Mouse (Mus musculus) brown adipose tissue, adult 24 weeks (tissue): Measurements from ENCODE around the gene Castor1. TPM values are rescaled to one million over a fixed set of nuclear protein-coding genes. Genes with fewer than 3 reads are reported as not detected.
"Not testable (repeated sequence)": the region's sequence is repeated elsewhere in the genome, so short reads cannot be mapped to it uniquely, and the experiment has no call there.

Source experiments
- H3K27ac ChIP-seq: fragments of 200-500 bp; replicated peaks from 2 replicates; pipeline ENCODE4 v1.5.1; 2012; ENCODE audit warnings: low read depth, mild to moderate bottlenecking, low read length
- H3K4me1 ChIP-seq: fragments of 200-500 bp; 2 replicates; pipeline ENCODE4 v1.6.1; 2012; ENCODE audit warnings: low read length, mixed read lengths; ENCODE audit not compliant: control insufficient read depth, insufficient read depth, insufficient read length
- H3K4me3 ChIP-seq: fragments of 200-500 bp; 2 replicates; pipeline ENCODE4 v1.5.1; 2012; ENCODE audit warnings: low read depth, mild to moderate bottlenecking, low read length, moderate library complexity; ENCODE audit not compliant: insufficient read depth
- polyA plus RNA-seq: library from polyadenylated mRNA; stranded (reverse); fragments of >200 nt; gene quantifications from 2 replicates; pipeline ENCODE4 v1.2.4, GENCODE M21; 2012; ENCODE audit not compliant: missing spikeins, insufficient read depth, insufficient read length

The Castor1 gene
- 2.4 and 3.4 TPM in 2 replicates for polyA plus RNA-seq

GRCm38 (mm10) chr11:4217914-4218629, at the start of gene Castor1:
Gene Castor1, plus strand, starts transcription at chr11:4218225.
- Histone ChIP-seq H3K27ac (peak within 1 kb of the TSS; percentile 99), H3K4me3 (peak within 1 kb of the TSS; percentile 65)

GRCm38 (mm10) chr11:4174586-4174985, 43.4 kb upstream of the Castor1 start:
- no peaks in the 10 kb centered on the region for H3K4me1 ChIP-seq
- H3K27ac ChIP-seq: peak overlapping the region; percentile 33; the same call in 1 of the 2 replicates
- no peak overlapping the region for H3K4me3 ChIP-seq

More at GRCm38 (mm10) chr11:4217914-4218629, at the start of gene Castor1:
- peaks cover 14% of the 10 kb centered on the region for H3K4me1 ChIP-seq

GRCm38 (mm10) chr11:4177716-4178115, 40.3 kb upstream of the Castor1 start:
- no peak overlapping the region for H3K27ac ChIP-seq
- H3K4me3 ChIP-seq: no peak overlapping the region
- H3K4me1 ChIP-seq: no peaks in the 10 kb centered on the region

GRCm38 (mm10) chr11:4182061-4182460, 36.0 kb upstream of the Castor1 start:
- Histone ChIP-seq H3K4me3 (no peak overlapping the region), H3K27ac (no peak overlapping the region), H3K4me1 (no peaks in the 10 kb centered on the region)

- no peaks in the 10 kb centered on the region for H3K4me1 ChIP-seq
- H3K27ac ChIP-seq: peak overlapping the region; percentile 52
- no peak overlapping the region for H3K4me3 ChIP-seq
These were observed 34.5 kb upstream of the Castor1 start for GRCm38 (mm10) chr11:4183511-4183910.

- Histone ChIP-seq H3K4me3 (no peak overlapping the region), H3K4me1 (peaks cover 2% of the 10 kb centered on the region; the same call in 1 of the 2 replicates), H3K27ac (no peak overlapping the region)
These were observed 33.6 kb upstream of the Castor1 start for GRCm38 (mm10) chr11:4184251-4184952.

GRCm38 (mm10) chr11:4185480-4185879, 32.5 kb upstream of the Castor1 start:
- H3K27ac ChIP-seq, H3K4me1 ChIP-seq, H3K4me3 ChIP-seq: not testable (repeated sequence)

- H3K27ac ChIP-seq: peak within 1 kb of the TSS; percentile 21
- peak within 1 kb of the TSS; percentile 83 for H3K4me3 ChIP-seq
These were observed 31.3 kb upstream of the Castor1 start, which contains the start of gene Tbc1d10a for GRCm38 (mm10) chr11:4186486-4187317. Gene Tbc1d10a, plus strand, starts transcription at chr11:4186789.

GRCm38 (mm10) chr11:4187318-4187700, 30.7 kb upstream of the Castor1 start:
- H3K27ac ChIP-seq: no peak overlapping the region
- peak overlapping the region; percentile 83 for H3K4me3 ChIP-seq
- peaks cover 9% of the 10 kb centered on the region for H3K4me1 ChIP-seq

More at GRCm38 (mm10) chr11:4186486-4187317, 31.3 kb upstream of the Castor1 start, which contains the start of gene Tbc1d10a:
- peaks cover 9% of the 10 kb centered on the region for H3K4me1 ChIP-seq

- peaks cover 9% of the 10 kb centered on the region for H3K4me1 ChIP-seq
- H3K4me3 ChIP-seq: no peak overlapping the region
- H3K27ac ChIP-seq: peak overlapping the region; percentile 57
These were observed 28.8 kb upstream of the Castor1 start for GRCm38 (mm10) chr11:4189182-4189581.

- no peak overlapping the region for H3K4me3 ChIP-seq
- peaks cover 14% of the 10 kb centered on the region for H3K4me1 ChIP-seq
- H3K27ac ChIP-seq: peak overlapping the region; percentile 24; the same call in 1 of the 2 replicates
These were observed 27.3 kb upstream of the Castor1 start for GRCm38 (mm10) chr11:4190677-4191076.

GRCm38 (mm10) chr11:4192757-4193156, 25.3 kb upstream of the Castor1 start:
- Histone ChIP-seq H3K4me3 (no peak overlapping the region), H3K27ac (no peak overlapping the region), H3K4me1 (peaks cover 25% of the 10 kb centered on the region)

- no peak overlapping the region for H3K4me3 ChIP-seq
- peaks cover 26% of the 10 kb centered on the region for H3K4me1 ChIP-seq
- H3K27ac ChIP-seq: no peak overlapping the region
These were observed 24.6 kb upstream of the Castor1 start for GRCm38 (mm10) chr11:4193420-4193819.

GRCm38 (mm10) chr11:4195597-4196031, 22.4 kb upstream of the Castor1 start:
- Histone ChIP-seq H3K4me1 (peaks cover 17% of the 10 kb centered on the region), H3K27ac (0 out of 2 replicates have a peak overlapping the region, but pooled peaks have one; percentile 5), H3K4me3 (no peak overlapping the region)

GRCm38 (mm10) chr11:4196636-4197035, 21.4 kb upstream of the Castor1 start:
- Histone ChIP-seq H3K27ac (no peak overlapping the region), H3K4me3 (no peak overlapping the region), H3K4me1 (peaks cover 17% of the 10 kb centered on the region)
